Mouse (Mus musculus) forelimb bud, embryonic 11.5 days (tissue): ENCODE data around the gene Gm20388.

Source experiments
- DNase-seq: peaks from one replicate; pipeline ENCODE4 v3.0.0-alpha.2; 2012; ENCODE audit warnings: low read depth, low spot score

Gm20388 gene

GRCm38 (mm10) chr8:120520707-120521590, 610.3 kb downstream of the Gm20388 start:
- no peak for DNase-seq

- no peak for DNase-seq
These were observed 610.9 kb downstream of the Gm20388 start for GRCm38 (mm10) chr8:120521591-120521965.

- DNase-seq, result no peak
These were observed 613.0 kb downstream of the Gm20388 start for GRCm38 (mm10) chr8:120523641-120524040.

DNA sequence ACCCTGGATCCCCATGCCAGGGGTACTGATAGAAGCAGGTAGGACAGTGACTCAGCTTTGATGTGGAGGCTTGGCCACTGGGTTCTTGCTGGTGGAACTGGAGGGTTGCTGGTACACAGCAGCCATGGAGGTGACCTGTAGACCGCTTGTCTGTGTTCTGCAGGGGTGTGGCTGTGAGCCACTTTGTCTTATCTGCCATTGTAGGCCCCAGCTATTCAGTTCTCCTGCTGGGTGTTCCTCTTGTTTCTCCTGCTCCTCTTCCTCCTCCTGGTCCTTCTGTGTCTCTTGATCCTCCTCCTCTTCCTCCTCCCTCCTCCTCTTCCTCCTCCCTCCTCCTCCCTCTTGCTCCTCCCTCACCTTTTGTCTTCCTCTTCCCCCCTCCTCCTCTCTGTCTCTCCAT, 614.5 kb downstream of the Gm20388 start:
- no peak for DNase-seq

- no peak for DNase-seq
These were observed 615.2 kb downstream of the Gm20388 start for GRCm38 (mm10) chr8:120525832-120526231.

DNA sequence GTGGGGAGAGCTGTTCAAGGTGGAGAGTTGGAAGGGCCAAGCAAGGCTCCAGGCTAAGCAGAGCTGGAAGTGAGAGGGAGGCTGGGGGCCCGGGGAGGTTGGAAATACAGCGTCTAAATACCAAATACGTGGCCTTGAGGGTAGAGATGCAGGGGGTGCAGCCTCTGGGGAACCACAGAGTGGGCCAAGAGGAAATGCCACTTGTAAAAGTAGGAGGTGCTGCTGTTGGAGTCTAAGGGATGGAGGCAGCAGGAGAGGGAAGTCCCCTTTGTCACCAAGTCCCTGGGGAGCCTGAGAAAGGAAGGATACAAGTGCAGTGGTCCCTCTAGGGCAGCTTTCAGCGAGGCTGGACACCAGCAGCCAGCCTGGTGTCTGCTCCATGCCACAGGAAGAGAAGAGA, 615.9 kb downstream of the Gm20388 start:
- no peak for DNase-seq

DNA sequence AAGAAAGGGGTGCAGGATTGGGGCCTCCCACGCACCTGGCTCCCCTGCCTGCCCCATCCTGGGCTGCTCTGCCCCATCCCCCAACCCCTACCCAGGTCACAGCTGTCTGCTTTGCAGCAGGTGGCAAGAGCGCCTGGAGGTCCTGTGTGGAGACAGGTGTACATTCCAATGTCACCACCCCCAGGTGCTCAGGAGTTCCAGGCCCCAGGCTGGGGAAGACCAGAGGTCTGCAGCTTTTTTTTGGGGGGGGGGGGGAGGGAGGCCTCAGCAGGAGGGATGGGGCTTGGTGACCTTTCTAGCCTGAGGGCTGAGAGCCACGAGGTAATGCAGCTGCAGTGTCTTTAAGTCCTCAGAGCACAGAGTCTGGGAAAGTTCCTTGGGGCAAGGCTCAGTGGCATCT, 617.7 kb downstream of the Gm20388 start:
- DNase-seq, result no peak

- no peak for DNase-seq
These were observed 618.6 kb downstream of the Gm20388 start for GRCm38 (mm10) chr8:120529226-120529625.

- DNase-seq, result no peak
These were observed 620.5 kb downstream of the Gm20388 start for GRCm38 (mm10) chr8:120530954-120531656.

DNA sequence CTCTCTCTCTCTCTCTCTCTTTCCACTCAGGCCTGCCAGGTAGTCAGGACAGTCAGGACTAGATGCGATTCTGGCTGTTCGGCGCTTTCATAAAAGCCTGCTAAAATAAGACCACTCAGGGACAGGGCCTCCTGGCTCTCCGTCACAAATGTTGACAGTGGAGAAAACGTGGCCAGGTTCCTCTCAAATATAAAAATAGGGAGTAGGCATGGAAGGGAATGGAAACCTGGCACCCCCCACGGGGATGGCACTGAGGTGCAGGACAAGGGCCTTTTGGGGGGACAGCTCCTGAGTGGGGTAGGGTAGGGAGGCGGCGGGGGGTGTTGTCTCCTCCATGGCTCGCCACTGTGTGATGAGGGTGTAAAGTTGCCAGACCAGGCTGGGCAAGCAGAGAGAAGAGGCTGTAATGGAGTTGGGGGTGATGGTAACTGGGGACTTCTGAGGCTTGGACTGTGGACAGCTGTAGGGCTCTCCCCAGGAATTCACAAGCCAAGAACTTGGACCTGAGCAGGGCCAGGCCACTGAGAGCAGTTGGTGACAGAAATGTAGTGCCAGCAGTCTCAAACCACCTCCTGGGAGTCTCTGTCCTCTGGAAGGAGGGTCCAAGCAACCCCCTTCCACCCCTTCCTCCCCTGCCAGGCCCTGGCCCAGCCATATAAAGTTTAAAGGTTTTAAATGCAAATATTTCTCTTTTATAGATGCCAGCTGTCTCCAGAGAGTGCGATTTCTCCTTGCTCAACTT, 621.3 kb downstream of the Gm20388 start:
- no peak for DNase-seq

GRCm38 (mm10) chr8:120532517-120533215, 622.0 kb downstream of the Gm20388 start:
- no peak for DNase-seq

DNA sequence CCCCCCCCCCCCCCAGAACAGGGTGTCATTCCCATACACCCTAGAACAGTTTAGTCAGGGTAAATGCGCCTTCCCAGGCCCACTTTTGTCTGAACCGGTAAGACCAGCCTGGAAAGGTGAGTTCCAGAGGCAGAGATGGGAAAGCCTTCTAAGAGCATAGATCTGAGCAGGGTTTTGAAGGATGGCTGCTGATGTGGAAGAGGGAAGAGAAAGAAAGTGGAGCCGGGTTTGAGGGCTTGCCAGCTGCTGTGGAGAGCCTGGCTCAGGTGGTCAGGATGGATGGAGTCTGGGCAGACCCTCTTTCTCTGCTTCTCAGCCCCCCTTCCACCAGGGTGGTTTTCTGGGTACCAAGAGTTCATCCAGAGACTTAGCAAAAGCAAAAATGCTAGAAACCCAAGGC, 622.7 kb downstream of the Gm20388 start:
- no peak for DNase-seq

- DNase-seq, result no peak
These were observed 623.4 kb downstream of the Gm20388 start for GRCm38 (mm10) chr8:120534080-120534479.

DNA sequence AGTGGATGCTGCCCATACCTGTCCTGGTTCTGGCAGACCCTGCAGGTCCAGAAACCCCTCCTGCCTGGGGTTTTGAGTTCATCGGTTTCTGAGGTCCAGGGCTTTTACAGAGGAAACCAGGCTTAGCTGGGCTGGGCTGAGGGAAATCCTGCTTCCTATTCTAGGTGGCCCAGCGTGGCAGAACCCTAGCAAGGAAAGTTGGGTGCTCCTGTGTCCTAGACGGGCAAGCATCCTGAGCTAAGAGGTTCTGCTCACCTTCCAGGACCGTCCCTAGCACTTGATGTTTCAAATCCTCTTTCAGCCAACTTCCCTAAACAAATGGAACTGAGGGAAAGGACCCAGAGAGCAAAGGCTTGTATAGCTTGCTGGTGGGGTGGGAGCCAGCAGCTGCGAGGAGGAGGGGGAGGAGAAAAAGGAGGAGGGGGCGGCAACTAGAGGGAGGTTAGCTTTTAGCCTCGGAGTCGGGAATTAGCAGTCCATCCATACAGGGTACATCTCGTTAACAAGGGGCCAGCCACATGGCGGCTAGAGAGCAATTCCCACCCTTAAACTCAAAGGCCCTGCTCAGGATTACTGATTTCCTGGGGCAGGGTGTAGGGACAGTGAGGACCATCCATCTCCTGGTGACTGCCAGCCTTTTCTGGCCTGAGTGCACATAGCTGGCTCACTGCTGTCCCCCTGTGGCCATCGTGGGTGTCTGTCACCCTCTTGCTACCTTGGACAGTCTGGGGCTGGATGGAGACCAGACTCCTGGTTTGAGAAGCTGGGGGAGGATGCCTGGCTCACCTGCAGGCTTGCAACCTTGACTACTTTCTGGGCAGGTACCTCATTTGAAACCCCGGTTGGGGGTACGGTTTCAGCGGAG, 624.1 kb downstream of the Gm20388 start:
- peak; percentile 86 for DNase-seq

GRCm38 (mm10) chr8:120535452-120536305, 625.0 kb downstream of the Gm20388 start:
- no peak for DNase-seq

DNA sequence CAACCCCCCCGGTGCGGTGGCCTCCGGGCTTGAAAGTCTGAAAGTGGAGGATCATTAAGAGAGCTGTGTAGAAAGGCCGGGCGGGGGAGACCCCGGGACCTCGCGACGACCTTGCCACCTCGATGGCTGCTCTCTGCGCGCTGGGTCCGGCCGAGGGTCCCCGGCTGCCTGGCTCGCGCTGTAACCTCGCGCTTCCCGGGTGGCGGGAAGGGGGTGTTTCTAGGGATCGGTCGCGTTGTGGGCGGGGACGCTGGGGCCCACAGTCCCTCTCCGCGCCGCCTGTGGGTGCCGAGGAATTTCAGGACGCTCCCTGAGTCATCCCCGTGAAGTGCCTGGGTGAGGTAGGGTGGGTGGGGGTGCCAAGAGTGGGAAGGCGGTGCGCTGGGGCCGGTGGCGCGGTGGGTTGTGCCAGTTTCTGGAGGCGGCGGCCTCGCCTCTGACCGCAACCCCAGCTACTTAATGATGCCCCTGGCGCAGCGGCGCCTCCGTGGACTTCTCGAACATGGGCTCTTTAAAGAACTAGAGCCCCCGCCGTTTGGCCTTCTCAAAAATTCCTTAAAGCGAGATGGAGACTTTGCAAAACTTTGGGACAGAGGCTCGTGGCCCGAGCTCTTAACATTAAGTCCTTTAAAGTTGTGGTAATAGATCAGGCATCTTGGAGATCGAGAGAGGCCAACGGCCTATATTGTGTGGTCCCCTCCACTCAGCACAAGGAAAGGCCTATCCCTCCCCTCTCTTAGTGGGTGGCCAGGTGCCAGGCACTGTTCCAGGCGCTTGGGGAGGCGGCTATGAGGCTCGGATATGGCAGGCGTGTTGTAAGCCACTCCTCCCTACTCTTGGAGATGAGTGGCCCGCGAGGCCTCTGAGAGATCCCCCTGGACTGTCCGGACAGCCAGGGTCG, 625.9 kb downstream of the Gm20388 start:
- no peak for DNase-seq

DNA sequence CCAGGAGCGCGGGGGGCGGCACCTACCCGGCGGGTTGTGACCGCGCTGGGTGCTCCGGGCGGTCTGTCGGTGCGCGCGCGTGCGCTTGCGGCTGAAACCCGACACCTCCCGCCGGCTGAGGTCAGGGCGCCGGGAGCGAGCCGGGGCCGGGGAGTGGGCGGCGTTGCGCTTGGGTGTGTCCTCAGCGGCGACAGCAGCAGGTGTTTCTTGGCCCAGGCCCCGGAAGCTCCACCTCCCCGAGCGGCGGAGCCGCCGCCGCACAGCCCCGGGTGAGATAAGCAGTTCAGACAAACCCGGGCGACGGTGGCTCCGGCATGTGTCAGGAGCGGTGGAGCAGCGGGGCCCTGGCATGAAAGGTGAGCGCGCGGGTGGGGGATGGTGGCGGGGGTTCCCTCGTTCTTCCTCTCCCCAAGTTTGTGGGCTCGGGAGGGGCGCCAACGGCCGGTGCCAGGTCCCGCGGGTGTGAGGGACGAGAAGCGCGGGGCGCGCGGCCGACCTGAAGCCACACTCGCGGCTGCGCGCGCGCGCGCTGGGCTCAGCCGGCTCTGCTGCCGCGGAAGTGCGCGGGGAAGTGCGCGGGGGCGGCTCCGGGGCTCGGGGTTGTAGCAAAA, 626.7 kb downstream of the Gm20388 start:
- no peak for DNase-seq

DNA sequence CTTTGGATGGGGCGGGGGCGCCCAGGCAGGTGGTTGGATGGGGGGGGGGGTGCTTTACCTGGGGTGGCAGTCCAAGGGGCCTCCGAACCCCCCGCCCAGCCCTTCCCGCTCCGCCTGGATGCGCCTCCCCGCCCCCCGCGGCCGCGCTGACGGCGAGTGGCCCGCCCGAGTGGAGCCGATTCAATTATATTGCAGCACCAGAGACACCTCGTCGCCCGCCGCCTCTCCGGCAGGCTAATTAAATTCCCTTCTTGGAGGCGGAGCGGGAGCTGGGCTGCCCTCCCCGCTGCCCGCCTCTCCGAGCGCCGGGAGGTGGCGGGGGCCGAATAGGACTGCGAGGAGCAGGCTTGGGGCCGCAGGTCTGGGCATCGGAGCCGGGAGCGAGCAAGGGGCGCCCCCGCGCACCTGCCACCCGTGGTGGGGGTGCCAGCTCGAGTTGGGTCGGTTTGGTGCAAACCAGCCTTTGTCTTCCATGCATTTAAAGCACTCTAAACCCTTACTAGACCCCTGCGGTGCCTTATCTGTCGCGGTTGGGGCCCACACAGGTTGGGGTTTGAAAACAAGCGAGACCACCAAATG, 627.3 kb downstream of the Gm20388 start:
- DNase-seq, result no peak
